ENCODE assay signal across 8 mouse cellular contexts in genomic region chr11:94225985-94226384, GRCm38 (mm10). TPM values are rescaled to one million over a fixed set of nuclear protein-coding genes. Genes with fewer than 3 reads are reported as not detected.
DNase-seq lines count a peak whose midpoint lies in the region; ATAC-seq and TF ChIP-seq lines count a peak whose summit lies in the region.

No protein-coding gene starts in this region.

- peak; percentile 22; the same call in 1 of the 2 replicates for TF ChIP-seq EP300 in CH12.LX (IDR thresholded peaks at IDR 0.05; ENCODE audit: low read length)

- peak; percentile 47 for DNase-seq in hindbrain, embryonic 11.5 days (ENCODE audit: low spot score)
- DNase-seq in CH12.LX (ENCODE audit: extremely low read depth), result peak; percentile 74
- DNase-seq in cerebellum, adult 9-11 months, result peak; percentile 57
- peak; percentile 74 to 80 for DNase-seq in kidney, postnatal 25 days
- peak; percentile 54 for DNase-seq in mesoderm, embryonic 11.5 days (ENCODE audit: low read depth, low spot score)
- DNase-seq in gastrocnemius, postnatal 4 days (ENCODE audit: low spot score in 2 of 2), result no peak

- in situ Hi-C loops in CH12.LX (cut with MboI; ENCODE audit: low pct_ligation_motif_present, low pct_unique_long_range_greater_than_20kb, low sequenced_read_pairs), result no loop called here

- ATAC-seq in hindbrain, embryonic 11.5 days (ENCODE audit: low FRiP score), result no peak
- ATAC-seq in hindbrain, embryonic 16.5 days, result no peak
- ATAC-seq in heart, embryonic 12.5 days (ENCODE audit: insufficient number of reproducible peaks, low FRiP score), result peak; percentile 49; the same call in 1 of the 2 replicates

- H3K27me3 ChIP-seq in hindbrain, embryonic 11.5 days (ENCODE audit: control insufficient read depth, insufficient read depth, low read length), result no peaks in the 10 kb centered on the region
- no peaks in the 10 kb centered on the region for H3K27me3 ChIP-seq in hindbrain, embryonic 16.5 days (replicated peaks; ENCODE audit: control insufficient read depth, insufficient read depth, low read length)
- H3K27me3 ChIP-seq in CH12.LX (replicated peaks), result peaks cover 3% of the 10 kb centered on the region
- H3K27me3 ChIP-seq in heart, embryonic 12.5 days (replicated peaks), result no peaks in the 10 kb centered on the region

- no peak overlapping the region for H3K9ac ChIP-seq in hindbrain, embryonic 11.5 days (ENCODE audit: low read depth, low read length)
- H3K9ac ChIP-seq in hindbrain, embryonic 16.5 days (ENCODE audit: low read depth, low read length), result no peak overlapping the region
- H3K9ac ChIP-seq in CH12.LX (ENCODE audit: insufficient read depth, low read depth), result peak overlapping the region; percentile 8
- H3K9ac ChIP-seq in heart, embryonic 12.5 days, result no peak overlapping the region

- peak; percentile 91 for TF ChIP-seq RAD21 in CH12.LX (IDR thresholded peaks at IDR 0.05; ENCODE audit: low read depth, low read length)

- H3K27ac ChIP-seq in hindbrain, embryonic 11.5 days (ENCODE audit: low read depth, low read length), result no peak overlapping the region
- H3K27ac ChIP-seq in hindbrain, embryonic 16.5 days (ENCODE audit: low read depth, low read length), result no peak overlapping the region
- no peak overlapping the region for H3K27ac ChIP-seq in CH12.LX (ENCODE audit: insufficient read depth, low read depth)
- no peak overlapping the region for H3K27ac ChIP-seq in heart, embryonic 12.5 days (ENCODE audit: poor library complexity, severe bottlenecking)

- no peak overlapping the region for H3K4me3 ChIP-seq in hindbrain, embryonic 11.5 days (ENCODE audit: low read depth, low read length)
- no peak overlapping the region for H3K4me3 ChIP-seq in hindbrain, embryonic 16.5 days (ENCODE audit: low read length)
- peak overlapping the region in 1 of 3 experiments; percentile 10 for H3K4me3 ChIP-seq in CH12.LX (replicated peaks in 1 of 3; ENCODE audit: low read depth in 2 of 3, low read length in 2 of 3, poor library complexity in 1 of 3)
- no peak overlapping the region for H3K4me3 ChIP-seq in heart, embryonic 12.5 days

- H3K9me3 ChIP-seq in hindbrain, embryonic 11.5 days (ENCODE audit: control insufficient read depth, low read length), result no peaks in the 10 kb centered on the region
- H3K9me3 ChIP-seq in hindbrain, embryonic 16.5 days (ENCODE audit: control insufficient read depth, low read length), result no peaks in the 10 kb centered on the region
- no peaks in the 10 kb centered on the region for H3K9me3 ChIP-seq in CH12.LX (replicated peaks; ENCODE audit: low read length)
- no peaks in the 10 kb centered on the region for H3K9me3 ChIP-seq in heart, embryonic 12.5 days (replicated peaks)

- no peak overlapping the region for H3K4me2 ChIP-seq in hindbrain, embryonic 11.5 days (replicated peaks; ENCODE audit: low read depth, low read length)
- H3K4me2 ChIP-seq in hindbrain, embryonic 16.5 days (ENCODE audit: low read length), result no peak overlapping the region
- H3K4me2 ChIP-seq in CH12.LX (ENCODE audit: insufficient read depth, low read depth, poor library complexity, severe bottlenecking), result peak overlapping the region; percentile 53
- peak overlapping the region; percentile 39 for H3K4me2 ChIP-seq in heart, embryonic 12.5 days

- TF ChIP-seq CTCF in CH12.LX (conservative IDR thresholded peaks at IDR 0.05 in 1 of 2, IDR thresholded peaks at IDR 0.05 in 1 of 2; ENCODE audit: low read depth in 2 of 2, low read length in 2 of 2), result peak; percentile 63 to 94

- H3K36me3 ChIP-seq in hindbrain, embryonic 11.5 days (ENCODE audit: control insufficient read depth, insufficient read depth, low read length), result no peaks in the 10 kb centered on the region
- no peaks in the 10 kb centered on the region for H3K36me3 ChIP-seq in hindbrain, embryonic 16.5 days (ENCODE audit: control insufficient read depth, insufficient read depth, low read length)
- H3K36me3 ChIP-seq in CH12.LX (replicated peaks in 1 of 2; ENCODE audit: control insufficient read depth in 1 of 2, insufficient read depth in 1 of 2, low read length in 1 of 2), result no peaks in the 10 kb centered on the region
- H3K36me3 ChIP-seq in heart, embryonic 12.5 days, result no peaks in the 10 kb centered on the region

- TF ChIP-seq POLR2A in CH12.LX (IDR thresholded peaks at IDR 0.05; ENCODE audit: low read depth, low read length), result no peak

- WGBS in hindbrain, embryonic 11.5 days, result 41% methylated on average over 7 of the region's 7 CpGs
- 39% methylated on average over 7 of the region's 7 CpGs for WGBS in hindbrain, embryonic 16.5 days
- 28% methylated on average over 7 of the region's 7 CpGs for WGBS in heart, embryonic 12.5 days

- dilution Hi-C loops in CH12.LX (cut with MboI; ENCODE audit: extremely low pct_ligation_motif_present, extremely low pct_unique_long_range_greater_than_20kb, low sequenced_read_pairs), result no loop called here

- H3K4me1 ChIP-seq in hindbrain, embryonic 11.5 days (replicated peaks; ENCODE audit: control insufficient read depth, insufficient read depth, low read length), result 0 out of 2 replicates have a peak, but pooled peaks cover 3% of the 10 kb centered on the region
- H3K4me1 ChIP-seq in hindbrain, embryonic 16.5 days (ENCODE audit: control insufficient read depth, insufficient read depth, low read depth, low read length), result 0 out of 2 replicates have a peak, but pooled peaks cover 3% of the 10 kb centered on the region
- H3K4me1 ChIP-seq in CH12.LX (ENCODE audit: control insufficient read depth in 1 of 2, insufficient read depth in 2 of 2), result peaks cover 0 to 14% of the 10 kb centered on the region in 2 experiments; a peak in 2 of 4 replicates
- peaks cover 44% of the 10 kb centered on the region for H3K4me1 ChIP-seq in heart, embryonic 12.5 days (replicated peaks)

- no peaks in the 10 kb centered on the region for H3K79me2 ChIP-seq in CH12.LX (replicated peaks; ENCODE audit: control insufficient read depth, extremely low read depth, insufficient read depth, poor library complexity, severe bottlenecking)

TF ChIP-seq in CH12.LX, 34 proteins besides CTCF, POLR2A, EP300 and RAD21 (continues in another document):
- TF ChIP-seq MAX (IDR thresholded peaks at IDR 0.05; ENCODE audit: low read length), result no peak
- TF ChIP-seq USF1 (IDR thresholded peaks at IDR 0.05; ENCODE audit: low read depth, low read length), result peak; percentile 32
- TF ChIP-seq MEF2A (IDR thresholded peaks at IDR 0.05; ENCODE audit: borderline replicate concordance, low read depth, low read length), result peak; percentile 55; the same call in 1 of the 2 replicates
- TF ChIP-seq JUND (conservative IDR thresholded peaks at IDR 0.05; ENCODE audit: low read depth, low read length), result peak; percentile 74
- no peak for TF ChIP-seq PAX5 (IDR thresholded peaks at IDR 0.05; ENCODE audit: low read length)
- TF ChIP-seq ZKSCAN1 (IDR thresholded peaks at IDR 0.05; ENCODE audit: borderline replicate concordance, low read depth, low read length), result no peak
- peak; percentile 11; the same call in 1 of the 2 replicates for TF ChIP-seq USF2 (conservative IDR thresholded peaks at IDR 0.05; ENCODE audit: low read depth, low read length)
- TF ChIP-seq ZMIZ1 (IDR thresholded peaks at IDR 0.05; ENCODE audit: low read depth, low read length), result no peak
- peak; percentile 71; the same call in 1 of the 2 replicates for TF ChIP-seq MYC (IDR thresholded peaks at IDR 0.05; ENCODE audit: low read depth, low read length)
- peak; percentile 89 for TF ChIP-seq SMC3 (IDR thresholded peaks at IDR 0.05; ENCODE audit: low read depth, low read length)
- 0 out of 2 replicates have a peak, but pooled peaks have one; percentile 12 for TF ChIP-seq MAZ (IDR thresholded peaks at IDR 0.05; ENCODE audit: low read depth, low read length)
- no peak for TF ChIP-seq SIN3A (IDR thresholded peaks at IDR 0.05; ENCODE audit: low read length)
- TF ChIP-seq NRF1 (IDR thresholded peaks at IDR 0.05; ENCODE audit: low read depth, low read length), result 0 out of 2 replicates have a peak, but pooled peaks have one; percentile 23
- TF ChIP-seq TCF12 (IDR thresholded peaks at IDR 0.05; ENCODE audit: low read depth, low read length), result no peak; the same call in 1 of the 2 replicates
- peak; percentile 24; the same call in 1 of the 2 replicates for TF ChIP-seq ZNF384 (IDR thresholded peaks at IDR 0.05; ENCODE audit: low read depth, low read length)
- TF ChIP-seq ZC3H11A (IDR thresholded peaks at IDR 0.05; ENCODE audit: low read depth, low read length), result peak; percentile 61
- TF ChIP-seq E2F4 (IDR thresholded peaks at IDR 0.05; ENCODE audit: insufficient replicate concordance, low read depth, low read length), result no peak
- no peak for TF ChIP-seq RCOR1 (conservative IDR thresholded peaks at IDR 0.05; ENCODE audit: low read depth, low read length)
- TF ChIP-seq NELFE (IDR thresholded peaks at IDR 0.05; ENCODE audit: low read depth, low read length), result no peak

RNA-seq across cellular contexts. Expression of gene Tob1, which starts 14.7 kb away (rescaled TPM):
- 36.7 and 38.9 TPM in 2 replicates for polyA plus RNA-seq in hindbrain, embryonic 11.5 days (2014; fragmentation: Nextera tagmentation; extraction: Ambion mirVana)
- 29.1 and 29.2 TPM in 2 replicates for polyA plus RNA-seq in hindbrain, embryonic 16.5 days (2015; fragmentation: Nextera tagmentation; extraction: Ambion mirVana)
- total RNA-seq in CH12.LX (2012; rRNA removed) (8.8 and 10.6 TPM in 2 replicates), CH12.LX (2014; rRNA removed) (7.2 and 9.0 TPM in 2 replicates)
- polyA plus RNA-seq in CH12.LX (2012; ENCODE audit: insufficient read length, low read depth), result 12.5 and 14.3 TPM in 2 replicates
- 34.9 and 35.2 TPM in 2 replicates for polyA plus RNA-seq in heart, embryonic 12.5 days (2016; fragmentation: Nextera tagmentation; extraction: Ambion mirVana)
- 10 to 100 TPM; 81.4 to 89.8 TPM for total RNA-seq in gastrocnemius, postnatal 4 days (2021)

RNA-seq across cellular contexts. Expression of gene Wfikkn2, which starts 19.8 kb away (rescaled TPM):
- polyA plus RNA-seq in hindbrain, embryonic 11.5 days (2014; fragmentation: Nextera tagmentation; extraction: Ambion mirVana), result 0.95 and 1.8 TPM in 2 replicates
- polyA plus RNA-seq in hindbrain, embryonic 16.5 days (2015; fragmentation: Nextera tagmentation; extraction: Ambion mirVana), result 9.3 and 10.2 TPM in 2 replicates
- total RNA-seq in CH12.LX (2012; rRNA removed), result 0.04 and 0.08 TPM in 2 replicates
- total RNA-seq in CH12.LX (2014; rRNA removed), result 0.08 TPM in 1 of 2 replicates, not detected in the other
- polyA plus RNA-seq in CH12.LX (2012; ENCODE audit: insufficient read length, low read depth), result 0.10 and 0.11 TPM in 2 replicates
- polyA plus RNA-seq in heart, embryonic 12.5 days (2016; fragmentation: Nextera tagmentation; extraction: Ambion mirVana), result 2.0 and 2.5 TPM in 2 replicates
- total RNA-seq in gastrocnemius, postnatal 4 days (2021), result 1 to 10 TPM; 2.8 to 3.1 TPM

RNA-seq across cellular contexts. Expression of gene Gm21885, which starts 55.7 kb away (rescaled TPM):
- polyA plus RNA-seq in hindbrain, embryonic 11.5 days (2014; fragmentation: Nextera tagmentation; extraction: Ambion mirVana), result 0.68 TPM in 1 of 2 replicates, not detected in the other
- 0.86 TPM in 1 of 2 replicates, not detected in the other for polyA plus RNA-seq in hindbrain, embryonic 16.5 days (2015; fragmentation: Nextera tagmentation; extraction: Ambion mirVana)
- total RNA-seq in CH12.LX (2012; rRNA removed), result 0.21 and 0.55 TPM in 2 replicates
- total RNA-seq in CH12.LX (2014; rRNA removed), result not detected in 2 replicates
- 0.30 and 0.33 TPM in 2 replicates for polyA plus RNA-seq in CH12.LX (2012; ENCODE audit: insufficient read length, low read depth)
- polyA plus RNA-seq in heart, embryonic 12.5 days (2016; fragmentation: Nextera tagmentation; extraction: Ambion mirVana), result 0.35 TPM in 1 of 2 replicates, not detected in the other
- total RNA-seq in gastrocnemius, postnatal 4 days (2021), result not detected

Comparison
In these comparisons a context has a peak if more than half of its experiments do, and no peak if none do; other contexts are left out.
1. DNase-seq: peak in hindbrain, embryonic 11.5 days (single experiment), CH12.LX (single experiment), cerebellum, adult 9-11 months (single experiment), kidney, postnatal 25 days (2 of 2) and mesoderm, embryonic 11.5 days (single experiment); none in gastrocnemius, postnatal 4 days (0 of 2).
2. H3K4me2 ChIP-seq: peak in CH12.LX (single experiment) and heart, embryonic 12.5 days (single experiment); none in hindbrain, embryonic 11.5 days (single experiment) and hindbrain, embryonic 16.5 days (single experiment).